Mouse (Mus musculus) myocyte (in vitro differentiated cells): ENCODE results near the gene Paqr6.

Experiments
- CEBPB ChIP-seq: IDR thresholded peaks from 2 replicates; pipeline ENCODE4 v1.6.1; 2011; ENCODE audit warnings: mild to moderate bottlenecking, moderate library complexity; ENCODE audit not compliant: poor library complexity, insufficient read depth, severe bottlenecking
- E2F4 ChIP-seq: IDR thresholded peaks from one replicate; pipeline ENCODE4 v1.6.1; 2011; ENCODE audit warnings: mild to moderate bottlenecking, control low read depth, moderate library complexity; ENCODE audit not compliant: insufficient read depth
- MAX ChIP-seq: IDR thresholded peaks from one replicate; pipeline ENCODE4 v1.6.1; 2011; ENCODE audit warnings: low read depth, mild to moderate bottlenecking, control low read depth
- MYOD1 ChIP-seq, 3 experiments: IDR thresholded peaks; one replicate each; pipeline ENCODE4 v1.6.1; 2011; ENCODE audit warnings: control low read depth in 2 of 3, low read depth in 2 of 3, mild to moderate bottlenecking in 2 of 3, moderate library complexity in 1 of 3; ENCODE audit not compliant: insufficient read length in 2 of 3, control insufficient read depth in 1 of 3
- MYOG ChIP-seq, 3 experiments: IDR thresholded peaks; one replicate each; pipeline ENCODE4 v1.6.1; 2011; ENCODE audit warnings: control low read depth in 2 of 3, low read depth in 2 of 3, mild to moderate bottlenecking in 2 of 3; ENCODE audit not compliant: insufficient read length in 2 of 3, control insufficient read depth in 1 of 3, insufficient read depth in 1 of 3
- POLR2A ChIP-seq: IDR thresholded peaks from one replicate; pipeline ENCODE4 v1.6.1; 2011; ENCODE audit warnings: low read depth, mild to moderate bottlenecking, control low read depth, moderate library complexity; ENCODE audit not compliant: insufficient read length
- POLR2AphosphoS2 ChIP-seq: IDR thresholded peaks from one replicate; pipeline ENCODE4 v1.6.1; 2011; ENCODE audit warnings: low read depth, control low read depth; ENCODE audit not compliant: insufficient read length
- TCF12 ChIP-seq: IDR thresholded peaks from one replicate; pipeline ENCODE4 v1.6.1; 2011; ENCODE audit warnings: mild to moderate bottlenecking, control low read depth; ENCODE audit not compliant: poor library complexity, insufficient read depth, severe bottlenecking
- TCF3 ChIP-seq: IDR thresholded peaks from one replicate; pipeline ENCODE4 v1.6.1; 2011; ENCODE audit warnings: low read depth, control low read depth; ENCODE audit not compliant: insufficient read length
- USF1 ChIP-seq: IDR thresholded peaks from one replicate; pipeline ENCODE4 v1.6.1; 2011; ENCODE audit warnings: low read depth, mild to moderate bottlenecking, control low read depth, moderate library complexity

DNA sequence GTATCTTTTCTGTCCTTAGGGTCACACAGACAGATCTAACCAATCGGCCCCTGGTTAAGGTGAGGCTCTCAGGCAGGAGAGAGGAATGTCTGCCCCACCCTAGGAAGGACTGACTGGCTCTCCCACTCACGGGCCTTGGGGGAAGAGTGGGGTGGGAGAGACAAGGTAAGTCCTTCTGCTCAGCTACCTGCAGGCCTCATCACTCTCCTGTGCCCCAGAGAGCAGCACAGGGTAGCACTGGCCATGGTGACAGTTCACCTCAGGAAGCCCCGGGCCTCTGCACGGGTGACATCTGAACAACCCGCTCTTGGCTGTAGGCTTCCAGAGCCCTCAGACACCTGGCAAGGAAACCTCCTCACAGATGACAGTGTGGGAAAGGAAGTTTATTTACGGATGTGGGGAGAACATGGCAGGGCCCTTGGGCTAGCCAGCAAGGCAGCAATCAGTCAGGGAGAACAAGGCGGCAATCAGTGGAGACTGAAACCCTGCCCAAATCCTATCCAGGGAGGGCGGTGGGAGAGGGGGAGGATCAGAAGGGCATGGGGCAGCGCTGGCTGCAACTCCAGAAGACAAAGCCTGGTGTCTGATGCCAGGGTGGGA lies 29.5 kb downstream of the Paqr6 start:
- TF ChIP-seq TCF3 (no peak), POLR2A (no peak), E2F4 (no peak), POLR2AphosphoS2 (no peak), MYOG (IDR thresholded peaks at IDR 0.05; ENCODE audit: control insufficient read depth in 1 of 3, insufficient read depth in 1 of 3, insufficient read length in 2 of 3, low read depth in 2 of 3) (no peak), MAX (no peak), TCF12 (no peak), USF1 (no peak), CEBPB (no peak), MYOD1 (IDR thresholded peaks at IDR 0.05; ENCODE audit: control insufficient read depth in 1 of 3, insufficient read length in 2 of 3, low read depth in 2 of 3) (no peak)
